Mouse (Mus musculus) forebrain, embryonic 10.5 days (tissue): ENCODE results near the gene Pxt1. TPM values are rescaled to one million over a fixed set of nuclear protein-coding genes. Genes with fewer than 3 reads are reported as not detected.
"Not testable (repeated sequence)": the region's sequence is repeated elsewhere in the genome, so short reads cannot be mapped to it uniquely, and the experiment has no call there.

Source experiments
- DNase-seq: peaks from one replicate; pipeline ENCODE4 v3.0.0-alpha.2; 2017; ENCODE audit warnings: low spot score; ENCODE audit errors: extremely low spot score
- H3K27ac ChIP-seq: fragments of 300-500 bp; sonication (generic); 2 replicates; pipeline ENCODE4 v1.5.1; 2016; ENCODE audit warnings: mild to moderate bottlenecking
- H3K27me3 ChIP-seq: fragments of 300-500 bp; sonication (generic); 2 replicates; pipeline ENCODE4 v1.6.1; 2016; ENCODE audit warnings: mild to moderate bottlenecking; ENCODE audit not compliant: poor library complexity, severe bottlenecking
- H3K36me3 ChIP-seq: fragments of 300-500 bp; sonication (generic); replicated peaks from 2 replicates; pipeline ENCODE4 v1.6.1; 2016; ENCODE audit warnings: mild to moderate bottlenecking, moderate library complexity
- H3K4me1 ChIP-seq: fragments of 300-500 bp; sonication (generic); 2 replicates; pipeline ENCODE4 v1.6.1; 2016
- H3K4me3 ChIP-seq: fragments of 300-500 bp; sonication (generic); 2 replicates; pipeline ENCODE4 v1.5.1; 2016; ENCODE audit warnings: mild to moderate bottlenecking, moderate library complexity
- H3K9me3 ChIP-seq: fragments of 300-500 bp; sonication (generic); 2 replicates; pipeline ENCODE4 v1.6.1; 2016; ENCODE audit warnings: mild to moderate bottlenecking, moderate library complexity
- WGBS: fragments of 180-500 bp; shearing (Covaris S2); methylation state at CpG from one replicate; pipeline ENCODE4 v1.1.7; 2016; 5-methylcytosine and 5-hydroxymethylcytosine counted together
- polyA plus RNA-seq: library from polyadenylated mRNA; unstranded; fragments of >200 nt; fragmentation: Nextera tagmentation; extraction: Ambion mirVana; gene quantifications from 2 replicates; pipeline ENCODE4 v1.2.1, GENCODE M21; 2016

Gene Pxt1
- not detected in 2 replicates for polyA plus RNA-seq

- Histone ChIP-seq H3K27me3 (no peaks in the 10 kb centered on the region), H3K27ac (no peak within 1 kb of the TSS), H3K36me3 (no peaks in the 10 kb centered on the region), H3K4me3 (no peak within 1 kb of the TSS), H3K9me3 (peaks cover 22% of the 10 kb centered on the region), H3K4me1 (no peaks in the 10 kb centered on the region)
- DNase-seq = no peak
- 94% methylated on average over 7 of the region's 7 CpGs for WGBS
These were observed at the start of gene Pxt1 for GRCm38 (mm10) chr17:28943740-28944139. Gene Pxt1, minus strand, starts transcription at chr17:28943840.

- WGBS = 100% methylated on average over 1 of the region's 1 CpGs
- H3K36me3 ChIP-seq = peaks cover 91% of the 10 kb centered on the region
These were observed 49.4 kb upstream of the Pxt1 start for GRCm38 (mm10) chr17:28993004-28993403.

GRCm38 (mm10) chr17:28992105-28992504 is 48.5 kb upstream of the Pxt1 start:
- no peak overlapping the region for H3K4me3 ChIP-seq
- WGBS = 78% methylated on average over 7 of the region's 7 CpGs
- no peaks in the 10 kb centered on the region for H3K27me3 ChIP-seq
- no peak overlapping the region for H3K27ac ChIP-seq
- no peaks in the 10 kb centered on the region for H3K9me3 ChIP-seq
- H3K36me3 ChIP-seq = peaks cover 91% of the 10 kb centered on the region
- DNase-seq = no peak
- H3K4me1 ChIP-seq = peaks cover 7% of the 10 kb centered on the region; the same call in 1 of the 2 replicates

More at GRCm38 (mm10) chr17:28993004-28993403, 49.4 kb upstream of the Pxt1 start:
- not testable (repeated sequence) for H3K4me3 ChIP-seq, DNase-seq, H3K4me1 ChIP-seq, H3K9me3 ChIP-seq, H3K27me3 ChIP-seq, H3K27ac ChIP-seq

- DNase-seq = no peak
- Histone ChIP-seq H3K27ac (no peak overlapping the region), H3K36me3 (peaks cover 91% of the 10 kb centered on the region), H3K4me1 (peaks cover 7% of the 10 kb centered on the region; the same call in 1 of the 2 replicates), H3K27me3 (no peaks in the 10 kb centered on the region), H3K9me3 (no peaks in the 10 kb centered on the region), H3K4me3 (no peak overlapping the region)
- WGBS = 87% methylated on average over 9 of the region's 9 CpGs
These were observed 47.6 kb upstream of the Pxt1 start for GRCm38 (mm10) chr17:28991286-28991685.

- Histone ChIP-seq H3K4me3 (no peak overlapping the region), H3K36me3 (peaks cover 90% of the 10 kb centered on the region), H3K4me1 (peaks cover 7% of the 10 kb centered on the region; the same call in 1 of the 2 replicates), H3K27me3 (no peaks in the 10 kb centered on the region), H3K27ac (no peak overlapping the region), H3K9me3 (no peaks in the 10 kb centered on the region)
- 87% methylated on average over 4 of the region's 4 CpGs for WGBS
- DNase-seq = no peak
These were observed 46.4 kb upstream of the Pxt1 start for GRCm38 (mm10) chr17:28990060-28990459.

- 91% methylated on average over 3 of the region's 3 CpGs for WGBS
These were observed 45.4 kb upstream of the Pxt1 start for GRCm38 (mm10) chr17:28988996-28989395.

GRCm38 (mm10) chr17:28988291-28988690 is 44.7 kb upstream of the Pxt1 start:
- DNase-seq = no peak
- no peak overlapping the region for H3K4me3 ChIP-seq
- peaks cover 7% of the 10 kb centered on the region; the same call in 1 of the 2 replicates for H3K4me1 ChIP-seq
- H3K27ac ChIP-seq = no peak overlapping the region
- peaks cover 89% of the 10 kb centered on the region for H3K36me3 ChIP-seq
- no peaks in the 10 kb centered on the region for H3K9me3 ChIP-seq
- no peaks in the 10 kb centered on the region for H3K27me3 ChIP-seq
- 93% methylated on average over 4 of the region's 4 CpGs for WGBS

More at GRCm38 (mm10) chr17:28988996-28989395, 45.4 kb upstream of the Pxt1 start:
- Histone ChIP-seq H3K36me3 (peaks cover 89% of the 10 kb centered on the region), H3K4me1 (peaks cover 7% of the 10 kb centered on the region; the same call in 1 of the 2 replicates), H3K9me3 (no peaks in the 10 kb centered on the region), H3K27me3 (no peaks in the 10 kb centered on the region), H3K4me3 (no peak overlapping the region), H3K27ac (no peak overlapping the region)
- no peak for DNase-seq

- WGBS = 79% methylated on average over 4 of the region's 4 CpGs
- Histone ChIP-seq H3K4me1 (peaks cover 7% of the 10 kb centered on the region; the same call in 1 of the 2 replicates), H3K36me3 (peaks cover 92% of the 10 kb centered on the region), H3K9me3 (no peaks in the 10 kb centered on the region), H3K27ac (no peak overlapping the region), H3K27me3 (no peaks in the 10 kb centered on the region), H3K4me3 (no peak overlapping the region)
- DNase-seq = no peak
These were observed 44.1 kb upstream of the Pxt1 start for GRCm38 (mm10) chr17:28987713-28988112.

- no peaks in the 10 kb centered on the region for H3K27me3 ChIP-seq
- H3K9me3 ChIP-seq = no peaks in the 10 kb centered on the region
- H3K4me3 ChIP-seq = no peak overlapping the region
- peaks cover 3% of the 10 kb centered on the region; the same call in 1 of the 2 replicates for H3K4me1 ChIP-seq
- DNase-seq = no peak
- no peak overlapping the region for H3K27ac ChIP-seq
- H3K36me3 ChIP-seq = peaks cover 97% of the 10 kb centered on the region
These were observed 43.2 kb upstream of the Pxt1 start for GRCm38 (mm10) chr17:28986833-28987232.

GRCm38 (mm10) chr17:28984724-28985420 is 41.2 kb upstream of the Pxt1 start:
- no peak overlapping the region for H3K27ac ChIP-seq
- no peaks in the 10 kb centered on the region for H3K4me1 ChIP-seq
- no peaks in the 10 kb centered on the region for H3K27me3 ChIP-seq
- 88% methylated on average over 1 of the region's 1 CpGs for WGBS
- peaks cover 93% of the 10 kb centered on the region for H3K36me3 ChIP-seq
- no peak overlapping the region for H3K4me3 ChIP-seq
- no peaks in the 10 kb centered on the region for H3K9me3 ChIP-seq
- no peak for DNase-seq

GRCm38 (mm10) chr17:28982591-28982990 is 39.0 kb upstream of the Pxt1 start:
- no peak overlapping the region for H3K4me3 ChIP-seq
- H3K27ac ChIP-seq = no peak overlapping the region
- H3K36me3 ChIP-seq = peaks cover 92% of the 10 kb centered on the region
- H3K27me3 ChIP-seq = no peaks in the 10 kb centered on the region
- H3K4me1 ChIP-seq = no peaks in the 10 kb centered on the region
- no peaks in the 10 kb centered on the region for H3K9me3 ChIP-seq
- 67% methylated on average over 4 of the region's 4 CpGs for WGBS
- no peak for DNase-seq

GRCm38 (mm10) chr17:28981081-28981480 is 37.4 kb upstream of the Pxt1 start:
- Histone ChIP-seq H3K36me3 (peaks cover 92% of the 10 kb centered on the region), H3K27me3 (no peaks in the 10 kb centered on the region), H3K27ac (no peak overlapping the region), H3K4me1 (no peaks in the 10 kb centered on the region), H3K4me3 (no peak overlapping the region), H3K9me3 (no peaks in the 10 kb centered on the region)
- DNase-seq = no peak
- WGBS = 79% methylated on average over 4 of the region's 4 CpGs

- Histone ChIP-seq H3K36me3 (peaks cover 93% of the 10 kb centered on the region), H3K4me1 (no peaks in the 10 kb centered on the region), H3K9me3 (no peaks in the 10 kb centered on the region), H3K27me3 (no peaks in the 10 kb centered on the region), H3K27ac (no peak overlapping the region), H3K4me3 (no peak overlapping the region)
- no peak for DNase-seq
- 93% methylated on average over 4 of the region's 4 CpGs for WGBS
These were observed 35.5 kb upstream of the Pxt1 start for GRCm38 (mm10) chr17:28979091-28979490.
